Comparison of ENCODE assay signal across 8 mouse cellular contexts in genomic region chr11:6415551-6416404, GRCm38 (mm10). TPM values are rescaled to one million over a fixed set of nuclear protein-coding genes. Genes with fewer than 3 reads are reported as not detected.
DNase-seq lines count a peak whose midpoint lies in the region; ATAC-seq and TF ChIP-seq lines count a peak whose summit lies in the region.

No protein-coding gene starts in this region.

- H3K36me3 ChIP-seq in CH12.LX (replicated peaks in 1 of 2; ENCODE audit: control insufficient read depth in 1 of 2, insufficient read depth in 1 of 2, low read length in 1 of 2): peaks cover 24 to 36% of the 10 kb centered on the region in 2 experiments
- H3K36me3 ChIP-seq in forebrain, embryonic 10.5 days (replicated peaks): peaks cover 42% of the 10 kb centered on the region
- H3K36me3 ChIP-seq in heart, embryonic 15.5 days: peaks cover 29% of the 10 kb centered on the region
- peaks cover 55% of the 10 kb centered on the region for H3K36me3 ChIP-seq in liver, embryonic 13.5 days
- H3K36me3 ChIP-seq in stomach, embryonic 14.5 days (ENCODE audit: control insufficient read depth, insufficient read depth, low read length): peaks cover 31% of the 10 kb centered on the region

- no peak for TF ChIP-seq RAD21 in CH12.LX (IDR thresholded peaks at IDR 0.05; ENCODE audit: low read depth, low read length)

- ATAC-seq in heart, embryonic 15.5 days (replicated peaks; ENCODE audit: insufficient number of reproducible peaks, insufficient read depth, low FRiP score, low read depth): peak; percentile 94
- ATAC-seq in liver, embryonic 13.5 days (ENCODE audit: low read depth): peak; percentile 90
- ATAC-seq in stomach, embryonic 14.5 days (ENCODE audit: insufficient number of reproducible peaks, insufficient read depth, low FRiP score, low read depth): peak; percentile 94

- peak overlapping the region; percentile 75; the same call in 1 of the 2 replicates for H3K4me2 ChIP-seq in CH12.LX (ENCODE audit: insufficient read depth, low read depth, poor library complexity, severe bottlenecking)
- peak overlapping the region; percentile 70 for H3K4me2 ChIP-seq in heart, embryonic 15.5 days
- peak overlapping the region; percentile 96 for H3K4me2 ChIP-seq in liver, embryonic 13.5 days
- H3K4me2 ChIP-seq in stomach, embryonic 14.5 days (replicated peaks; ENCODE audit: low read depth, low read length): peak overlapping the region; percentile 99

- H3K27me3 ChIP-seq in CH12.LX (replicated peaks): no peaks in the 10 kb centered on the region
- H3K27me3 ChIP-seq in forebrain, embryonic 10.5 days (ENCODE audit: poor library complexity, severe bottlenecking): no peaks in the 10 kb centered on the region
- H3K27me3 ChIP-seq in heart, embryonic 15.5 days: no peaks in the 10 kb centered on the region
- H3K27me3 ChIP-seq in liver, embryonic 13.5 days: no peaks in the 10 kb centered on the region
- no peaks in the 10 kb centered on the region for H3K27me3 ChIP-seq in stomach, embryonic 14.5 days (ENCODE audit: control insufficient read depth, insufficient read depth, low read length)

- H3K27ac ChIP-seq in CH12.LX (ENCODE audit: insufficient read depth, low read depth): peak overlapping the region; percentile 91
- peak overlapping the region; percentile 99 for H3K27ac ChIP-seq in forebrain, embryonic 10.5 days
- peak overlapping the region; percentile 96 for H3K27ac ChIP-seq in heart, embryonic 15.5 days
- H3K27ac ChIP-seq in liver, embryonic 13.5 days: peak overlapping the region; percentile 96
- peak overlapping the region; percentile 98 for H3K27ac ChIP-seq in stomach, embryonic 14.5 days (ENCODE audit: low read length)

- peaks cover 34% of the 10 kb centered on the region for H3K79me2 ChIP-seq in CH12.LX (replicated peaks; ENCODE audit: control insufficient read depth, extremely low read depth, insufficient read depth, poor library complexity, severe bottlenecking)

- no peak for TF ChIP-seq CTCF in CH12.LX (conservative IDR thresholded peaks at IDR 0.05 in 1 of 2, IDR thresholded peaks at IDR 0.05 in 1 of 2; ENCODE audit: low read depth in 2 of 2, low read length in 2 of 2)

- WGBS in forebrain, embryonic 10.5 days: under 1% methylated on average over 99 of the region's 102 CpGs
- 0% methylated on average over 63 of the region's 102 CpGs for WGBS in heart, embryonic 15.5 days
- under 1% methylated on average over 84 of the region's 102 CpGs for WGBS in liver, embryonic 13.5 days (ENCODE audit: insufficient replicate concordance)
- WGBS in stomach, embryonic 14.5 days: under 1% methylated on average over 70 of the region's 102 CpGs

- dilution Hi-C loops in CH12.LX (cut with MboI; ENCODE audit: extremely low pct_ligation_motif_present, extremely low pct_unique_long_range_greater_than_20kb, low sequenced_read_pairs): no loop called here

- in situ Hi-C loops in CH12.LX (cut with MboI; ENCODE audit: low pct_ligation_motif_present, low pct_unique_long_range_greater_than_20kb, low sequenced_read_pairs): no loop called here

- DNase-seq in CH12.LX (ENCODE audit: extremely low read depth): peak; percentile 95
- DNase-seq in c-Kit-positive CD71-negative TER-119-negative erythroid progenitor cells, embryonic 14.5 days (ENCODE audit: low read depth): peak; percentile 82
- peak; percentile 97 for DNase-seq in forebrain, embryonic 10.5 days (ENCODE audit: extremely low spot score, low spot score)
- peak; percentile 96 to 98 for DNase-seq in kidney, postnatal 25 days
- peak; percentile 95 for DNase-seq in liver, embryonic 13.5 days
- peak; percentile 98 to 99 for DNase-seq in natural killer cell, adult 2 months (ENCODE audit: low spot score in 2 of 2)

- TF ChIP-seq EP300 in CH12.LX (IDR thresholded peaks at IDR 0.05; ENCODE audit: low read length): no peak

- H3K4me1 ChIP-seq in CH12.LX (ENCODE audit: control insufficient read depth in 1 of 2, insufficient read depth in 2 of 2): peaks cover 5 to 53% of the 10 kb centered on the region in 2 experiments; a peak in 3 of 4 replicates
- peaks cover 31% of the 10 kb centered on the region for H3K4me1 ChIP-seq in forebrain, embryonic 10.5 days
- peaks cover 26% of the 10 kb centered on the region for H3K4me1 ChIP-seq in heart, embryonic 15.5 days (replicated peaks)
- H3K4me1 ChIP-seq in liver, embryonic 13.5 days (replicated peaks): peaks cover 54% of the 10 kb centered on the region
- H3K4me1 ChIP-seq in stomach, embryonic 14.5 days (ENCODE audit: control insufficient read depth, insufficient read depth, low read length): peaks cover 11% of the 10 kb centered on the region

- H3K9me3 ChIP-seq in CH12.LX (replicated peaks; ENCODE audit: low read length): no peaks in the 10 kb centered on the region
- H3K9me3 ChIP-seq in forebrain, embryonic 10.5 days: no peaks in the 10 kb centered on the region
- H3K9me3 ChIP-seq in heart, embryonic 15.5 days (replicated peaks): no peaks in the 10 kb centered on the region
- H3K9me3 ChIP-seq in liver, embryonic 13.5 days (replicated peaks): peaks cover 24% of the 10 kb centered on the region
- no peaks in the 10 kb centered on the region for H3K9me3 ChIP-seq in stomach, embryonic 14.5 days (ENCODE audit: control insufficient read depth, low read depth, low read length)

- H3K4me3 ChIP-seq in CH12.LX (replicated peaks in 1 of 3; ENCODE audit: low read depth in 2 of 3, low read length in 2 of 3, poor library complexity in 1 of 3): peak overlapping the region; percentile 93 to 94 (median 93)
- peak overlapping the region; percentile 96 for H3K4me3 ChIP-seq in forebrain, embryonic 10.5 days
- peak overlapping the region; percentile 86 for H3K4me3 ChIP-seq in heart, embryonic 15.5 days
- H3K4me3 ChIP-seq in liver, embryonic 13.5 days (replicated peaks): peak overlapping the region; percentile 82
- H3K4me3 ChIP-seq in stomach, embryonic 14.5 days (ENCODE audit: low read depth, low read length): peak overlapping the region; percentile 79

- TF ChIP-seq POLR2A in CH12.LX (IDR thresholded peaks at IDR 0.05; ENCODE audit: low read depth, low read length): peak; percentile 98

- peak overlapping the region; percentile 100 for H3K9ac ChIP-seq in CH12.LX (ENCODE audit: insufficient read depth, low read depth)
- peak overlapping the region; percentile 92 for H3K9ac ChIP-seq in heart, embryonic 15.5 days
- H3K9ac ChIP-seq in liver, embryonic 13.5 days: peak overlapping the region; percentile 94
- peak overlapping the region; percentile 90 for H3K9ac ChIP-seq in stomach, embryonic 14.5 days (replicated peaks; ENCODE audit: low read depth, low read length)

TF ChIP-seq in CH12.LX, 34 proteins besides CTCF, POLR2A, EP300 and RAD21 (continues in another document):
- no peak for TF ChIP-seq JUND (conservative IDR thresholded peaks at IDR 0.05; ENCODE audit: low read depth, low read length)
- peak; percentile 93 for TF ChIP-seq TCF12 (IDR thresholded peaks at IDR 0.05; ENCODE audit: low read depth, low read length)
- TF ChIP-seq UBTF (IDR thresholded peaks at IDR 0.05; ENCODE audit: low read depth, low read length): peak; percentile 66; the same call in 1 of the 2 replicates
- TF ChIP-seq IRF4 (IDR thresholded peaks at IDR 0.05; ENCODE audit: low read depth, low read length): peak; percentile 53; the same call in 1 of the 2 replicates
- peak; percentile 74 for TF ChIP-seq MAZ (IDR thresholded peaks at IDR 0.05; ENCODE audit: low read depth, low read length)
- peak; percentile 97 for TF ChIP-seq MXI1 (IDR thresholded peaks at IDR 0.05; ENCODE audit: low read depth, low read length)
- peak; percentile 85 for TF ChIP-seq MYC (IDR thresholded peaks at IDR 0.05; ENCODE audit: low read depth, low read length)
- TF ChIP-seq USF2 (conservative IDR thresholded peaks at IDR 0.05; ENCODE audit: low read depth, low read length): no peak
- no peak for TF ChIP-seq PAX5 (IDR thresholded peaks at IDR 0.05; ENCODE audit: low read length)

RNA-seq across cellular contexts. Expression of gene Ppia, which starts 0.5 kb away (rescaled TPM):
- total RNA-seq in CH12.LX (2012; rRNA removed) (8,867 and 10,240 TPM in 2 replicates), CH12.LX (2014; rRNA removed) (9,428 and 9,904 TPM in 2 replicates)
- polyA plus RNA-seq in CH12.LX (2012; ENCODE audit: insufficient read length, low read depth): 5,045 and 5,764 TPM in 2 replicates
- 6,009 and 6,074 TPM in 2 replicates for polyA plus RNA-seq in forebrain, embryonic 10.5 days (2016; fragmentation: Nextera tagmentation; extraction: Ambion mirVana)
- polyA plus RNA-seq in heart, embryonic 15.5 days (2015; fragmentation: Nextera tagmentation; extraction: Ambion mirVana): 3,680 and 4,098 TPM in 2 replicates
- polyA plus RNA-seq in liver, embryonic 13.5 days (2015; fragmentation: Nextera tagmentation; extraction: Ambion mirVana): 3,630 and 3,871 TPM in 2 replicates
- polyA plus RNA-seq in stomach, embryonic 14.5 days (2014; fragmentation: Nextera tagmentation; extraction: Ambion mirVana): 5,529 and 5,614 TPM in 2 replicates

RNA-seq across cellular contexts. Expression of gene Zmiz2, which starts 26.9 kb away (rescaled TPM):
- total RNA-seq in CH12.LX (2012; rRNA removed) (33.1 and 46.3 TPM in 2 replicates), CH12.LX (2014; rRNA removed) (8.5 and 10.6 TPM in 2 replicates)
- polyA plus RNA-seq in CH12.LX (2012; ENCODE audit: insufficient read length, low read depth): 197 and 238 TPM in 2 replicates
- polyA plus RNA-seq in forebrain, embryonic 10.5 days (2016; fragmentation: Nextera tagmentation; extraction: Ambion mirVana): 13.6 and 15.9 TPM in 2 replicates
- 6.6 and 8.2 TPM in 2 replicates for polyA plus RNA-seq in heart, embryonic 15.5 days (2015; fragmentation: Nextera tagmentation; extraction: Ambion mirVana)
- 4.4 and 4.7 TPM in 2 replicates for polyA plus RNA-seq in liver, embryonic 13.5 days (2015; fragmentation: Nextera tagmentation; extraction: Ambion mirVana)
- polyA plus RNA-seq in stomach, embryonic 14.5 days (2014; fragmentation: Nextera tagmentation; extraction: Ambion mirVana): 12.6 and 14.3 TPM in 2 replicates

RNA-seq across cellular contexts. Expression of gene H2afv, which starts 28.5 kb away (rescaled TPM):
- total RNA-seq in CH12.LX (2012; rRNA removed): 51.4 and 73.2 TPM in 2 replicates
- 37.8 and 46.6 TPM in 2 replicates for total RNA-seq in CH12.LX (2014; rRNA removed)
- polyA plus RNA-seq in CH12.LX (2012; ENCODE audit: insufficient read length, low read depth): 63.7 and 67.6 TPM in 2 replicates
- 844 and 848 TPM in 2 replicates for polyA plus RNA-seq in forebrain, embryonic 10.5 days (2016; fragmentation: Nextera tagmentation; extraction: Ambion mirVana)
- polyA plus RNA-seq in heart, embryonic 15.5 days (2015; fragmentation: Nextera tagmentation; extraction: Ambion mirVana): 318 and 327 TPM in 2 replicates
- 109 and 112 TPM in 2 replicates for polyA plus RNA-seq in liver, embryonic 13.5 days (2015; fragmentation: Nextera tagmentation; extraction: Ambion mirVana)
- 524 and 623 TPM in 2 replicates for polyA plus RNA-seq in stomach, embryonic 14.5 days (2014; fragmentation: Nextera tagmentation; extraction: Ambion mirVana)

RNA-seq across cellular contexts. Expression of gene Purb, which starts 59.9 kb away (rescaled TPM):
- total RNA-seq in CH12.LX (2012; rRNA removed) (19.3 and 29.7 TPM in 2 replicates), CH12.LX (2014; rRNA removed) (45.2 and 50.5 TPM in 2 replicates)
- 35.0 and 42.4 TPM in 2 replicates for polyA plus RNA-seq in CH12.LX (2012; ENCODE audit: insufficient read length, low read depth)
- 16.9 and 18.7 TPM in 2 replicates for polyA plus RNA-seq in forebrain, embryonic 10.5 days (2016; fragmentation: Nextera tagmentation; extraction: Ambion mirVana)
- polyA plus RNA-seq in heart, embryonic 15.5 days (2015; fragmentation: Nextera tagmentation; extraction: Ambion mirVana): 24.0 and 26.1 TPM in 2 replicates
- polyA plus RNA-seq in liver, embryonic 13.5 days (2015; fragmentation: Nextera tagmentation; extraction: Ambion mirVana): 11.1 and 12.6 TPM in 2 replicates
- 34.6 and 35.5 TPM in 2 replicates for polyA plus RNA-seq in stomach, embryonic 14.5 days (2014; fragmentation: Nextera tagmentation; extraction: Ambion mirVana)

Comparison
In these comparisons a context has a peak if more than half of its experiments do, and no peak if none do; other contexts are left out.
1. Peak in every context shown above with its lines: DNase-seq, ATAC-seq, H3K4me3 ChIP-seq and H3K27ac ChIP-seq.
2. RNA of gene Zmiz2, which starts 26.9 kb away (polyA plus RNA-seq): 197 to 238 TPM in CH12.LX; 13.6 to 15.9 TPM in forebrain, embryonic 10.5 days, 12.6 to 14.3 TPM in stomach, embryonic 14.5 days, 6.6 to 8.2 TPM in heart, embryonic 15.5 days and 4.4 to 4.7 TPM in liver, embryonic 13.5 days; every median in the first group is over 10 times any median in the second.